Mouse (Mus musculus): ENCODE results near the gene Phb2. TPM values are rescaled to one million over a fixed set of nuclear protein-coding genes. Genes with fewer than 3 reads are reported as not detected.
"Not testable (repeated sequence)": the region's sequence is repeated elsewhere in the genome, so short reads cannot be mapped to it uniquely, and the experiment has no call there.

Gene Phb2
- 100 to 1,000 TPM; 234 to 238 TPM for total RNA-seq (2021)
- long read RNA-seq, experiment 1, partial matches to known transcripts: 3 of 254 reads
- long read RNA-seq, experiment 1, other reads (novel, unspliced or antisense): 251 of 254 reads
- long read RNA-seq, experiment 2, partial matches to known transcripts: 4 of 253 reads
- long read RNA-seq, experiment 2, other reads (novel, unspliced or antisense): 249 of 253 reads

DNA sequence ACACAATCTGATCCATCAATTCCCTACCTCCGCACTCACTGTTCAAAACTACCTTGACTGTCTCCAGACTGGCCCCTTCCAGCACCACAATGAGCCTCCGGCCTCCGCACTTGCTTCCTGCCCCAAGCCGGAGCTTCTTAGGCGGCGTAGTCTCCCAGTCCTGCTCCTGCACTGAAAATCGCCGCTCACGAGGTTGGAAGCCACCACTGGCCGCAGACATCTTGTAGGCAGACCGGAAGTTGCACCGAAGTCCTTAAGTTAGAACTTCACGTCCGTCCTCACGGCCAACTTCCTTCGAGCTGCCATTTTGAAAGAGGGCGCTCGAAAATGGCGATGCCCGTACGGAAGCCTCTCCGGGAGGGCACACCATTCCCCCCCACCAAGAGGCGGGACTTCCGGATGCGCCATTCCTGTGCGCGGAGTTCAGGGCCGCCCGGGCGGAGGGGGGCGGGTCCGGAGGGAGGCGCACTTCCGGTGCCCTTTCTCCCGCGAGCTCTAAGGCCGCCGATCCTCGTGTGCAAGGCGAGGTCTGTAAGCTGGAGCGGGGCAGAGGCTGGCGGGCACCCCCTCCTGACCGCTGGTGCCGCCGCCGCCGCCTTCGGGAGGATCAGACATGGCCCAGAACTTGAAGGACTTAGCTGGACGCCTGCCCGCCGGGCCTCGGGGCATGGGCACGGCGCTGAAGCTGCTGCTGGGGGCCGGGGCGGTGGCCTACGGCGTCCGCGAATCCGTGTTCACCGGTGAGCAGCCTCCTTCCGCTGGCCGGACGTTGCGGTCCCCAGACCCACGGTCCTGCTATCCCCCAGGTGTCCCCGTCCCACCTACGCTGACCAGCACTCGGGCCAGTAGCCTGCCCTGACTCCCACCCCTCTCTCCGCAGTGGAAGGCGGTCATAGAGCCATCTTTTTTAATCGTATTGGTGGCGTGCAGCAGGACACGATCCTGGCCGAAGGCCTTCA lies at the start of gene Phb2, which contains the start of gene Emg1:
Phb2 (plus strand) TSS at position 513 of the 959 bp plus-strand sequence.
Emg1 (minus strand) TSS at position 355 of the 959 bp plus-strand sequence.
- DNase-seq (ENCODE audit: low spot score in 2 of 2): peak; percentile 94 to 98

DNA sequence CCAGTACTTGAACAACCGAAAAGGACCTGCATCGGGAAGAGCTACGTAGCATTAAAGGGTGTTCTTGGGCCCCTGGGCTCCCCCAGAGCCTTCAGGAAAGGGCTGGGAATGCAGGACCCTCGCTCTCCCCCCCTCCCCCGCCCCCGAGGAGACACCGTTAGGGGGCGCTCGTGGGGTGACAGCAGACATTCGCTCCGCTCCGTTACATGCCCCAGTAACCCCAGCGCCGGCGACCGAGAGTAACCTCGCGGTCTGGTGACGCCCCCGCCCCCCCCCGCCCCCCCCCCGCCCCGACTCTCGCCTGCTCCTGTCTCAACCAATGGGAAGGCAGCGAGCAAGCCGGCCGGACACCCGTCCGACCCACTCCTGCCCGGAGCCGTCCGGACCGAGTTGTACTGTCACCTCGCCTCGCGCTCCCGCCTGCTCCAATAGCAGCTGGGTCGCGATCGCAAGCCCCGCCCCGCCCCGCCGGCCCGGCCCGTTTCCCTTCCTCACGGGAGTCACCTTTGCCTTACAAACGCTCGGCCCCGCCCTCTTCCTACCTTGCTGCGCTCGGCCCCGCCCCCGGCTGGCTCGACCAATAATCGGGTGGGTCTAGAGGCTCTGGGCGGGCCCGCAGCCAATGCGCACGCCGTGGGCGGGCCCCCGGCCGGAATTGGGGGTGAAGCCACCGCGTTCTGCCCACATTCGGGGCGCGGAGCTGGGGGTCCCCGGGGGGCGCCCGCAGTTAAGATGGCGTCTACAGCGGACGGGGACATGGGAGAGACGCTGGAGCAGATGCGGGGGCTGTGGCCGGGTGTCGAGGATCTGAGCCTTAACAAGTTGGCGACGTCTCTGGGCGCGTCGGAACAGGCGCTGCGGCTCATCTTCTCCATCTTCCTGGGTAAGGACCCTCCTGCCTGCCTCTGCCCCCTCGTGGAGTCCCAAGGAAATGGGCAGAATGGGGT lies 49.4 kb upstream of the Phb2 start, which contains the start of gene Lpcat3:
Lpcat3 (plus strand) TSS at position 551 of the 947 bp plus-strand sequence.
- peak; percentile 91 to 97 for DNase-seq (ENCODE audit: low spot score in 2 of 2)

DNA sequence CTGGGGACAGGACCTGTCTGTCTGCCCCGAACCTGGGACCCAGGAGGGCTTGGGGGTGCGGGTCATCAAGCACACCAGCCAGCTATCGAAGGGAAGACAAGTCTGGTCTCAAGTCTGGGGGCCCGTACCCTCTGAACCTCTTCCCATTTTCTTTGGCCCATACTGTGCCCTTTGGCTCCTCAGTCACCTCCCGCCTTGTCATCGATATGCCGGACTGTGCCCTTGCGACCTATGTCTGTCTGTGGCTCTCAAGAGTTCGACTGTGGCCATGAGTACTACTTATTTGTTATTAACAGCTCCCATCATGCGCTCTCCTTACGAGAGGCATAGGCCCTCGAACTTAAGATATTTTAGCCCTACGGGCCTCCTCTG lies 48.7 kb upstream of the Phb2 start:
- DNase-seq (ENCODE audit: low spot score in 2 of 2): no peak

DNA sequence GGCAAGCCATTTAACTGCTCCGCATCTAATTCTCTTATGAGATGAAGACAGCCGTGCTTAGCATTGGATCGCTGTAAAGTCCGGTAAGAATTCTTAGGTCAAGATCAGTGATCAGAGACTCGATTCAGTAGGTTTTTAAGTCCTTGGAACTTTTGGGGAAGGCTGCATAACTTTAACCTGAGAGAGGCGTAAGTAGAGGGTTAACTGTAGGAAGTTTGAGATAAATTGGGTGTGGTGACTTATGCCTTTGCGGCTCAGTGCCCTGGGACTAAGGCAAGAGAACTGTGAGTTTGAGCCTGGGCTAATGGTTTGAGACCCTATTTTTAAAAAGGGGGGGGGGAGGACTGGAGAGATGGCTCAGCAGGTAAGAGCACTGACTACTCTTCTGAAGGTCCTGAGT lies 47.9 kb upstream of the Phb2 start:
- DNase-seq (ENCODE audit: low spot score in 2 of 2): no peak

DNA sequence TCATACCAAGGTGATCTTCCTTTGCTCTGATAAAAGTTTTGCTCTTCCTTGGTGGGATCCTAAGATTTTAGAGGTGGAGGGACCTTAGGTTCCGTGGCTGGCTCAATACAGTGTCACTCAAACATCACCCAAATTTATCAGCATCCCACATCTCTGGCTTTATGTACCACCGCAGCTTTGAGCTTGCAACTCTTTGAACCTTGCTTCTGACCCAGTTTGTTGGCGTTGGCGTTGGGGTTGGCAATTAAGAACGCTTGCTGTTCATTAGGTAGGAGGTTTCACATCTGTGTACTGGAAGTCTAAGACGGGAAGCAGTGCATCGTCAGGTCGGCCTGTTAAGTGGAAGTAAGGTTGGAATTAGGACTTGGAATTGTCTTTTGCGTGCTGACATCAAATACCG lies 47.1 kb upstream of the Phb2 start:
- DNase-seq (ENCODE audit: low spot score in 2 of 2): no peak

DNA sequence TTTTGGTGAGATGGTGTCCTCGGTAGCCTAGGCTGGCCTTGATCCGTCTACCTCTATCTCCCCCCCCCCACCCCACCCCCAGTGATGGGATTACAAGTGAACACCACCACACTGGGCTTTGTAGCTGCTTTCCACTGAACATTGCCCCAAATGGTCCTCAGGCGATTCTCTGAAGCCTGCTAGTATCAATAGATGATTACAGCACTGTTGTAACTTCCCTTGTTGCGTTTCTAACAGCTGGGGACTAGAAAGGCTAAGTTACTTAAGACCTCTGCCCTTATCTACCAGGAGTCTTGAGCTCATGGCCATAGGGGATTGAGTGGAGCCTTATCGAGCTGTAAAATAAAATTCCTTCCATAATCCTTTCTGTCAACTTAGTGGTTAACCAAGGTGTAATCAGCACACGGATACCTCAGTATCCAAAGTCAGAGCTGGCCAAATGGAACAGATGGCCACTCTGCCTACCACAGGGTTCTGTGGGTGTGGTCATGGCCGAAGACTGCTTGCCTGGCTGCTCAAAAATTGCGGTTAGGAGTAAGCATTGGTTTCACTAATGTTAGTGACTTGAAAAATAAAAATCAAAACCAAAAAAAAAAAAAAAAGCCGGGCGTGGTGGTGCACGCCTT lies 42.8 kb upstream of the Phb2 start:
- DNase-seq (ENCODE audit: low spot score in 2 of 2): no peak

DNA sequence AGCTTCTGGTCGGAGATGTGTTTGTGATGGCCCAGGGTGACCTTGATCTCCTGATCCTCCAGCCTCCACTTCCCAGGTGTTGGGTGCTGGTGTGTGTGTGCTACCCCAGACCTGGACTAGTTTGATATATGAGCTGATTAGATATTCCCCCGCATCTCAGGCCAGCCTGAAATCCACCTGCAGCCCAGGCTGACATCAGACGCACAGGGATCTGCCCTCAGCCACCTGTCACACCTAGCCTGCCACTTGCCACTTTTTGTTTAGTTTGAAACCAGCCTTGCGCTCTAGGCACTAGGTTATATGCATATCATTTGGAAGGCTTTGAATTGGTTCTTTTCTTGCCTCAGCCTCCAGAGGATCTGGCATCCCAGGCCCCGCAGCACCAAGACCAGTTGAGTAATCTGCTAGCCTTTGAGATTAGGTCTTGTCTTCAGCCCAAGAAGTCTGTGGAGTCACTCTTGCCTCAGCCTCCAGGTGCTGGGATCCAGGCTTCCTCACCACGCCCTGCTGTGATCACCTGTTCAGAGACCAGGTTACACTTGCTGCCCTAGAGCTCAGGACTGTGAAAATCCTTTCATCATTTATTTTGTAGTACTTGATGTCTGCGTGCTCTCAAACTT lies 41.7 kb upstream of the Phb2 start:
- no peak for DNase-seq (ENCODE audit: low spot score in 2 of 2)

DNA sequence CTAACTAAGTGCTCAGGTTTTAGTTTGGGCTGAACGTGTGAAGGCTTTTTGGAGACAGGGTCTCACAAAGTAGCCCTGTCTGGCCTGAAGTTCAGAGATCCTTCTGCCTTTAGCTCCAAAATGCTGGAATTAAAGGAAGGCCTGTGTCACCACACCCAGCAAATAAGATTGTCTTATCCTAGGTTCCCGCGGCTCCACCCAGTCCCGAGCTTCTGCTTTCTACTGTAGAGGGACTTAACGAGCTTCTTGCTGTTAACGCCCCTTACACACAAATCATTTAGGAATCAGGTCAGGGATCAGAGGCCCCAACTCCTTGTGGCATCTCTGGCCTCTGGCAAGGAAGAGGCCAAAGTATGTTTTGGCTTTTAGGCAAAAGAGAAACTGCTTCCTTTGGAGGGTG lies 40.0 kb upstream of the Phb2 start:
- DNase-seq (ENCODE audit: low spot score in 2 of 2): no peak

DNA sequence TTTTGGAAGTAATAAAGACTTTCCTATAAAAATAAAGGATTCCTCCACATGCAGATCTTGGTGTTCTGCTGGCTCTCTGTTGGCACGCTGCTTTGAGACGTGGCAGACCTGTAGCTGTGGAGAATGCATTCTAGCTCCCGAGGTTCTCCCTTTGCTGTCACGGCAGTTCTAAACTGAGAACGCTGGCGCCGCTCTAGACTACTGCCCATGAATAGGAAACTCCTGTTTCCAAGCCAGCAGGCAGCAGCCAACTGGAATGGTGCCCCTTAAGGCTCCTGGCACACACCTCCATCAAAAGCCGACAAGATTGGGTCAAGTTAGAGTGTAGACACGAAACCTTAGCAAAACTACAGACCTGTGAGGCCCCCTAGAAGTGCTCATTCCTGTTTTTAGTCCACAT lies 38.5 kb upstream of the Phb2 start:
- no peak for DNase-seq (ENCODE audit: low spot score in 2 of 2)

DNA sequence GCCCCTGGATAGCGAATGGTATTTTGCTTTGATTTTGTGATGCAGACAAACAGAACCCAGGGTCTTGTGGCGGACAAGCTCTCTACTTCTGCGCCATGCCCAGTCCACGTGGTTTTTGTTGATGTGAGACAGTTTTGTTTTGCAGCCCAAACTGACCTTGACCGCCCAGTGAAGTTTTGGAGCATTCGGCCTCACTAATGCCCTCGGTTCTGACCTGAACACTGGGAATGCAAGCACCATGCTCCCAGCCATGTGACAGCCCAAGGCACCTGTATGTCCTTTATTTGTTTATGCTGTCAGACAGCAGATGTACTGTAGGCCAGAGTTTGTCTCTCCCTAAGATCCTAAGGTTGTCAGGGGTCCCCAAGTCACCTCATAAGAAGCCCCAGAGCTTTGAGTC lies 37.5 kb upstream of the Phb2 start:
- no peak for DNase-seq (ENCODE audit: low spot score in 2 of 2)

DNA sequence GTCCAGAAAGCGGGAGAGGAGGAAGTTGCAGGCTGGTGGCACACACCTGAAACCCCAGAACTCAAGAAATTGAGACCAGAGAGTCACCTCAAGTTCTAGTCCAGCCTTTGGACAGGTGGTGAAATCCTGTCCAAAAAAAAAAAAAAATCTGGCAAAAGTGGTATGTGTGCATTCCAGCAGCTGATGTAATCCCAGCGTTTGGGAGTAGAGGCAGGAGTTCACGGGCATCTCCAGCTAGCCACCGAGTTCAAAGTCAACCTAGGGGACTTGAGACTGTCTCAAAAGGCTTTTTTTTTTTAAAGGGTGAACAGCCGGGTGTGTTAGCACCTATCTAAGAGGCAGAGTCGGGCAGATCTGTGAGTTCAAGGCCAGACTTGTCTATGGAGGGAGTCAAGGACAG lies 36.0 kb upstream of the Phb2 start:
- DNase-seq (ENCODE audit: low spot score in 2 of 2): no peak

DNA sequence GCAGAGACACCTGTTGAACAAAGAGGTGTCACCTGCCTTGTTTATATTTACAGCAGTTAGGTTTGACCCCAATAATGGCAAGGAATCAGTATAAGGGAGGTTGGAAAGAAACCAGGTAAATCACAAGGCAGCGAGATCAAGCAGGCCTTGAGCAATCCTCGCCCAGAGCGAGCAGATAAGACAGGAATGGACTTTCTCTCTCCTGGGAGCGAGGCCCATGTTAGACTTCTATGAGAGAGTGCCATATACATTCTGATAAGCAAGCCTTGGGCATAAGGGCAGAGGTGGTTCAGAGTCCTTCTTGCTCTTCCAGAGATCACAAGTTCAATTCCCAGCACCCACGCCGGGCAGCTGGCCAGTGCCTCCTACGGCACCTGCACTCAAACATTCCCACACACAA lies 33.4 kb upstream of the Phb2 start:
- DNase-seq (ENCODE audit: low spot score in 2 of 2): no peak

DNA sequence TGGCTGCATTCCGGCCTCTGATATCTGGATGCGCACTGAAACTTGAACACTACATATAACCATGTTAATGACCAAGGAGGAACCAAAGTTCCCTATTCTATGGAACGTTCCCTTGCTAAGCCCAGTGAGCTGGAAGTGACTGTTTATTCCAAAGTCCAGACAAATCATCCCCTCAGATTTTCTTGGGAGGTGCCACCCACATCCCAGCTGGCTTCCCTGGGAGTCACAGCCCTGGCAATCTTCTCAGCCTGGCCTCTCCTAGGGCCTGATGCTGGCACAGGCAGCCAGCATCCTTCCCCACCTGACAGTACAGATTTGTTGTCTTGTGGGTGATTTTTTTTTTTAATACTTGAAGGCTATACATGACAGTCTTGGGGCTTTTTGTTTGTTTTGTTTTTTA lies 32.6 kb upstream of the Phb2 start:
- DNase-seq (ENCODE audit: low spot score in 2 of 2): no peak

DNA sequence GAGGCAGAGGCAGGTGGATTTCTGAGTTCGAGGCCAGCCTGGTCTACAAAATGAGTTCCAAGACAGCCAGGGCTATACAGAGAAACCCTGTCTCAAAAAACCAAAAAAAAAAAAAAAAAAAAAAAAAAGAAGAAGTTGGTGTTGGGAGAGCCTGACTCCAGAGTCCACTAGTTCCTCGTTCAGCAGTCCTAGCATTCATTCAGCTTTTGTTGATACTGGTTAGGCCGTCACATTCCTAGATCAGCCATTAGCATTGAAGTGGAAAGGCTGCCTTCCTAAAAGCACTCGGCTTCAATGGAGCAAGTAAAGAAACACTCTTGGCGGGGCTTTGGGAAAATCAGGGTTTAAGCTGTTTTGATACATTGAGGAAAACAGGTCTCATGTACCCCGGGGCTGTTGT lies 29.8 kb upstream of the Phb2 start:
- DNase-seq (ENCODE audit: low spot score in 2 of 2): not testable (repeated sequence)

DNA sequence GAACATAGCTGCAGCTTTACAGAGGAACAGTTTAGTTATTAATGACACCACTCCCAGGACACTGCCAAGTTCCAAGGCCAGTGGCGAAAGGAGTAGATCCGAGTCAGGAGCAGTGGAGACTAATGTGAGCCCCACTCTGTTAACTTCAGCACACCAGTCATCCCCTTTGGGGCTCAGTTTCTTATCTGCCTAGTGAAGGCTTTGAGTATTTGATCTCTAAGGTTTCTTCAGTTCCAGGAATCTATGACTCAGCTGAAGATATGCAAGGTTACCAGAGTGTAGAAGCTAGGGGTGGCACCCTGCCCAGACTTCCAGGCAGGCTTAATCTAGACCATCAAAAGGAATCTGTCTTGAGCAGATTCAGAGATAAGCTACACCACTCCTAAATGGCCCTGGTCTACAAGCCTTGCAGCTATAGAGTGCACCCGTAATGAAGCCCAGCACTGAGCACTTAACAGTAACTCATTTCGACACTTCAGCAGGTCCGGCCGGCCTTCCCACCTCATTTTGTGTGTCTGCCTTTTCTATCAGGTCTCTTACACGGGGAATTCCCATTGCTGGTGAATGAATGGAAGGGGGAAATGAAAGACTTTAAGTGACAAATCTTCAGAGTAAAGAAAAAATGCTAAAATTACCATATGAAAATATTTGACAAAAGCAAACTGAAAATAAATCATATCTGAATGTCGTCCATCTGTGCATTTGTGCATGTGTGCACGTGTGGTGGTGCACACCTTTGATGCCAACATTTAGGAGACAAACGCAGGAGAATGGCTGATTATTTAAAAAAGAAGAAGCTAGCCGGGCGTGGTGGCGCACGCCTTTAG lies 28.3 kb upstream of the Phb2 start:
- DNase-seq (ENCODE audit: low spot score in 2 of 2): no peak

DNA sequence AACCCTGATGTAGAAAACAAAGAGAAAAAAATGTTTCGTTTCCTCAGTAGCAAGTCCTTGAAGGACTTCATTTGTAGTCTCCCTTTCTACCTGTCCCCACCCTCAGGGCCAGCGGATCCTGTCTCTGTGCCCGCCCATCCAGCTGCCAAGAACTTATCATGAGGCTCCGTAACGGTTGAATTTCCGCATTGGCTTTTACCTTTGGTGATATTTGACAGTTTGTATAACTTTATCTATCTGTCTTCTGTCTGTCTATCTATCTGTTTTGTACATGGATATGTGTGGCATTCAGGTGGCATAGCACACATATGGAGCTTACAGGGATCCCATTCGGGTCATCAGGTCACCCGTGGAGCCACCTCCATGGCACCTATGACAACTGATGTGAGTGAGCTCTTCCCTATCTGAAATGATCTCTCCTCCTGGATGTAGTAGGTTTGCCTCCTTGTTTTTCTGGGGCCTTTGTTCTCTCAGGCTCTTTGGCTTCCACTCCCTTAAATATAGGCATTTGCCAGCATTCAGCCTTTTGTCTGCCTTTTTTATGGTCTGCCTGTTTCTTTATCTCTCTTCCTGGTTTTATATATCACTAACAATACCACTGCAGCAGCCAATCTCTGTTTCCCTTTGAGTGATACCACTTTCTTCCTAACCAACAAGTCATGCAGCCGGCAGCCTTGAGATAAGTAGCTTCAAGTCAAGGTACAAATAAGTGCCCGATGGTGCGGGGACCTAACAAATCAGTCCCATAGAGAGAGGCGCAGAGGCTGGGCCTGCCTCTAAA lies 26.3 kb upstream of the Phb2 start:
- DNase-seq (ENCODE audit: low spot score in 2 of 2): no peak

DNA sequence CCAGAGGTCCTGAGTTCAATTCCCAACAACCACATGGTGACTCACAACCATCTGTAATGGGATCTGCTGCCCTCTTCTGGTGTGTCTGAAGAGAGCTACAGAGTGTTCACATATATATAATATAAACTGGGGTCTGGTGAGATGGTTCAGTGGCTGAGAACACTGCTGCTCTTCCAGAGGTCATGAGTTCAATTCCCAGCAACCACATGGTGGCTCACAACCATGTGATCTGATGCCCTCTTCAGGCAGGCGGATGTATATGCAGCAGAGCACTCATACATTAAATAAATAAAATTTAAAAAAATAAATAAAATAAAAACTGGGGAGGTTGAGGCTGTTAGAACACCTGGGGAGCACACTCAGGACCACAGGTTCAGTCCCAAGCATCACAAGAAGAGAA lies 25.5 kb upstream of the Phb2 start:
- DNase-seq (ENCODE audit: low spot score in 2 of 2): not testable (repeated sequence)

DNA sequence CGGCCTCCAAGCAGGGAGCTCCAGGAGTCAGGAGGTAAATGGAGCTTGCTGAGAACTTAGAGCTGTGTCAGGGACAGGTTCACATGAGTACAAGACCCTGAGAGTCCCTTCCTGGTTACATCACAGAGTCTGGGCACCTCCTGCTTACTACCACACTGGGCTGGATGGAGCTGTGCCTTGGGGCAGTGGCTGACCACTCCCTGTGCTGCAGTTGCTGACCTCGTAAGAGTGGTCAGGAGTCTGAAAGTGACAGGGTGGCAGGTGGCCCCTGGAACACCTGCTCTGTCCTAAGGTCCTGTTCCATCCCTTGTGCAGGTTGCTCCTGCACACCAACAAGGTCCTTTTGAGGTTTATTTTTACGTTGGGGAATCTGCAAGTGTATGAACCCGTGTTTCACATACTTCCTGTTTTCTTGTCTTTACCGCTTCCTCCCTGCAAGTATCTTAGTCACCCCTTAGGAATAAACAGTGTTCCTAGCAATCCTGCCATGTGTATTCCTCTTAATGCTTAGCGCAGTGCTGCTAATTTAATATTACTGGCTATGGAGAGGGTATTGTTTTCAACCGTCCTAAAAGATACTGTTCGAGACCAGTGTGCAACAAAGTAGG lies 23.9 kb upstream of the Phb2 start:
- no peak for DNase-seq (ENCODE audit: low spot score in 2 of 2)

Data from gastrocnemius, postnatal 4 days (tissue).